Comparison of ENCODE assay signal across 8 mouse cellular contexts in genomic region chr17:47140969-47141842, GRCm38 (mm10).
DNase-seq lines count a peak whose midpoint lies in the region; ATAC-seq and TF ChIP-seq lines count a peak whose summit lies in the region.

No protein-coding gene starts in this region.

- peak; percentile 32 to 46 for DNase-seq in CD8-positive naive resting alpha-beta T cell, adult 2 months (ENCODE audit: low read depth in 2 of 2, low spot score in 2 of 2)
- DNase-seq in adrenal gland, postnatal 25 days: peak; percentile 67
- DNase-seq in forebrain, embryonic 11.5 days (ENCODE audit: low spot score): peak; percentile 86
- peak; percentile 53 to 67 for DNase-seq in kidney, postnatal 36 days
- DNase-seq in liver, postnatal 0 days: peak; percentile 45
- peak; percentile 84 for DNase-seq in thymus, postnatal 25 days

- peaks cover 9% of the 10 kb centered on the region; the same call in 1 of the 2 replicates for H3K4me1 ChIP-seq in forebrain, embryonic 11.5 days (replicated peaks; ENCODE audit: control insufficient read depth, insufficient read depth, low read length)
- peaks cover 27% of the 10 kb centered on the region for H3K4me1 ChIP-seq in heart, embryonic 16.5 days (ENCODE audit: control insufficient read depth, insufficient read depth, low read length)
- peaks cover 14% of the 10 kb centered on the region for H3K4me1 ChIP-seq in liver, postnatal 0 days (ENCODE audit: insufficient read depth)
- peaks cover 52% of the 10 kb centered on the region for H3K4me1 ChIP-seq in neural tube, embryonic 15.5 days

- H3K27ac ChIP-seq in forebrain, embryonic 11.5 days (ENCODE audit: low read depth, low read length): peak overlapping the region; percentile 98
- peak overlapping the region; percentile 98 for H3K27ac ChIP-seq in heart, embryonic 16.5 days (ENCODE audit: low read length)
- H3K27ac ChIP-seq in liver, postnatal 0 days (ENCODE audit: low read depth): no peak overlapping the region; the same call in 1 of the 2 replicates
- peak overlapping the region; percentile 99 for H3K27ac ChIP-seq in neural tube, embryonic 15.5 days (replicated peaks)

- H3K36me3 ChIP-seq in forebrain, embryonic 11.5 days (ENCODE audit: control insufficient read depth, insufficient read depth, low read length): no peaks in the 10 kb centered on the region
- H3K36me3 ChIP-seq in heart, embryonic 16.5 days (ENCODE audit: control insufficient read depth, insufficient read depth): no peaks in the 10 kb centered on the region
- no peaks in the 10 kb centered on the region for H3K36me3 ChIP-seq in liver, postnatal 0 days (replicated peaks; ENCODE audit: insufficient read depth, low read length)
- H3K36me3 ChIP-seq in neural tube, embryonic 15.5 days: no peaks in the 10 kb centered on the region

- no peak for TF ChIP-seq EP300 in liver, postnatal 0 days (IDR thresholded peaks at IDR 0.05; ENCODE audit: low read depth)

- peak overlapping the region; percentile 64 for H3K4me3 ChIP-seq in forebrain, embryonic 11.5 days (ENCODE audit: low read depth, low read length)
- peak overlapping the region; percentile 72 for H3K4me3 ChIP-seq in heart, embryonic 16.5 days (ENCODE audit: low read length)
- H3K4me3 ChIP-seq in liver, postnatal 0 days (ENCODE audit: low read depth, low read length): peak overlapping the region; percentile 51
- H3K4me3 ChIP-seq in neural tube, embryonic 15.5 days (replicated peaks): peak overlapping the region; percentile 57

- peak overlapping the region; percentile 92 for H3K9ac ChIP-seq in forebrain, embryonic 11.5 days (ENCODE audit: low read length)
- peak overlapping the region; percentile 92 for H3K9ac ChIP-seq in heart, embryonic 16.5 days (ENCODE audit: low read length)
- H3K9ac ChIP-seq in liver, postnatal 0 days (replicated peaks): peak overlapping the region; percentile 54
- peak overlapping the region; percentile 92 for H3K9ac ChIP-seq in neural tube, embryonic 15.5 days (replicated peaks)

- H3K27me3 ChIP-seq in forebrain, embryonic 11.5 days (ENCODE audit: control insufficient read depth, insufficient read depth, low read length): no peaks in the 10 kb centered on the region
- H3K27me3 ChIP-seq in heart, embryonic 16.5 days (ENCODE audit: control insufficient read depth, insufficient read depth, low read length): no peaks in the 10 kb centered on the region
- H3K27me3 ChIP-seq in liver, postnatal 0 days (ENCODE audit: insufficient read depth, low read length): peaks cover 20% of the 10 kb centered on the region
- no peaks in the 10 kb centered on the region for H3K27me3 ChIP-seq in neural tube, embryonic 15.5 days (replicated peaks)

- WGBS in forebrain, embryonic 11.5 days: under 1% methylated on average over 35 of the region's 35 CpGs
- WGBS in heart, embryonic 16.5 days: 1% methylated on average over 35 of the region's 35 CpGs
- WGBS in liver, postnatal 0 days (ENCODE audit: insufficient replicate concordance): under 1% methylated on average over 34 of the region's 35 CpGs
- under 1% methylated on average over 34 of the region's 35 CpGs for WGBS in neural tube, embryonic 15.5 days

- no peak for TF ChIP-seq CTCF in liver, postnatal 0 days (IDR thresholded peaks at IDR 0.05; ENCODE audit: low read depth)

- peak; percentile 60 for ATAC-seq in forebrain, embryonic 11.5 days (replicated peaks; ENCODE audit: low FRiP score)
- ATAC-seq in heart, embryonic 16.5 days (replicated peaks; ENCODE audit: extremely low read depth, insufficient read depth, low FRiP score): peak; percentile 46
- peak; percentile 27 for ATAC-seq in liver, postnatal 0 days
- ATAC-seq in neural tube, embryonic 15.5 days (ENCODE audit: low FRiP score): peak; percentile 73

- H3K4me2 ChIP-seq in forebrain, embryonic 11.5 days (ENCODE audit: low read depth, low read length, severe bottlenecking): peak overlapping the region; percentile 90
- H3K4me2 ChIP-seq in heart, embryonic 16.5 days (ENCODE audit: low read depth, low read length): peak overlapping the region; percentile 94
- H3K4me2 ChIP-seq in liver, postnatal 0 days (ENCODE audit: low read depth, low read length): peak overlapping the region; percentile 87
- H3K4me2 ChIP-seq in neural tube, embryonic 15.5 days: peak overlapping the region; percentile 84

- no peaks in the 10 kb centered on the region for H3K9me3 ChIP-seq in forebrain, embryonic 11.5 days (ENCODE audit: control insufficient read depth, low read length)
- H3K9me3 ChIP-seq in heart, embryonic 16.5 days (replicated peaks; ENCODE audit: control insufficient read depth, low read length): no peaks in the 10 kb centered on the region
- H3K9me3 ChIP-seq in liver, postnatal 0 days (ENCODE audit: low read length): no peaks in the 10 kb centered on the region
- no peaks in the 10 kb centered on the region for H3K9me3 ChIP-seq in neural tube, embryonic 15.5 days (replicated peaks)
